Mouse (Mus musculus): ENCODE measurements around the gene Tcf20. TPM values are rescaled to one million over a fixed set of nuclear protein-coding genes. Genes with fewer than 3 reads are reported as not detected.
A peak's percentile ranks its signal among the peaks of the same experiment; 100 is the strongest.

Gene Tcf20
- polyA plus RNA-seq, 1 experiment from 2014 or later: 4.0 TPM

DNA sequence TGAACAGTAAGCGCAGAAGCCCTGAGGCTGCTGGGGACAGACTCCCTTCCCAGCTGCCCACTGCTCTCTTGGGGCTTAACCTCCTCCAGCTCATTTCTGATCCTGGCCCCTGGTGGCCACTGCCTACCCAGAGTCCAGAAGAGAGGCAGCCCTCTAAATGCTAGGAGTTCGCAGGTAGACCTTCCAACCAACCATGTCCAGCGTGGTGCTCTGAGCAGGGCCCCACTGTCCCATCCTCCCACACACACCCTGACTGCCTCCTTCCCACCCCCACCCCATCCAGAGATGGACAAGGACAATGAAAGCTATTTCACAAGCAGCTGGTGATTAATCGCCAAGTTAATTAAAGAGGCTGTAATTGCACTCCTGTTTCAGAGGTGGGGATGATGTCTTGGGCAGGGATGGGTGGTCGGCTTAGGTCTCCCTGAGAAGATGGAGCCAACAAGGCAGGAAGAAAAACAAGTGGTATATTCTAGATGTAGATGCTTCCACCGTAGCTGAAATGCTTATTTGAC is 1.6 kb upstream of the Tcf20 start:
- no peak overlapping the region for H3K4me3 ChIP-seq
- peaks cover 14% of the 10 kb centered on the region for H3K4me1 ChIP-seq
- H3K9ac ChIP-seq: no peak overlapping the region
- no peak overlapping the region for H3K4me2 ChIP-seq
- no peak overlapping the region for H3K27ac ChIP-seq
- WGBS (ENCODE audit: insufficient replicate concordance): 70% methylated on average over 6 of the region's 6 CpGs
- peaks cover 73% of the 10 kb centered on the region for H3K27me3 ChIP-seq (replicated peaks)
- ATAC-seq: no peak
- H3K36me3 ChIP-seq: no peaks in the 10 kb centered on the region
- H3K9me3 ChIP-seq (replicated peaks): no peaks in the 10 kb centered on the region

DNA sequence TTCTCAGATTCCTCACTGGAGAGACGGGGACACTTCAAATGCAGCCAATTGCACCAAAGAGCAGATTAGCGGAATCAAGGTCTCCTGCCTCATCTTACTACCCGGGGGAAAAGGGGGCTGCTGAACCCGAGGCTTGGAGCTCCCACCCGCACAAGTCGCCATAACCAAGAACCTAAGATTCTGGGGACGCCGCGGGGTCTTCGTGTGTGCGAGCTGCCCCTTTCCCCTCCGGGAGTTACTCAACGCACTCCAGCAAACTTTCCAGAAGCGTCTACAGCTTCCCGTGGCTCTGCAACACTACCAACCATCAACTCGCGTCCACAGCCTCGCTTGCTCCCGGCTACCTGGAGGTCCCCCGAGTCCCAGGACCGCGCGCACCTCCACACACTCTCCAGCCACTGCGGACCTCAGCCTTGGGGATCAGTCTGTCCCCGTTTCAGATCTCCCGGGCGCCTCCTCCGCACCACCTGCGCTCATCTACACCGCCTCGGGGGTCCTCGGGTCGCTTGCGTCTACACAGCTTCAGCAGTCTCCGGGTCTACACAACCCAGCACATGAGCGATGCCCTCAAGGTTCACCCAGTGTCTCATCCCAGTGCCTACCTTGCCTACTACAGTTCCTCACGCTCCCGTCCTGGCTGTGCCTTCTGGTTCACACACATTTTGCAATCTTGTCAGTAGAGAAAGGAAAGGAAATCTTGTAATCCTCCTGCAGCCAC is 499 bp downstream of the Tcf20 start:
- peak overlapping the region; percentile 32; the same call in 1 of the 2 replicates for H3K9ac ChIP-seq

DNA sequence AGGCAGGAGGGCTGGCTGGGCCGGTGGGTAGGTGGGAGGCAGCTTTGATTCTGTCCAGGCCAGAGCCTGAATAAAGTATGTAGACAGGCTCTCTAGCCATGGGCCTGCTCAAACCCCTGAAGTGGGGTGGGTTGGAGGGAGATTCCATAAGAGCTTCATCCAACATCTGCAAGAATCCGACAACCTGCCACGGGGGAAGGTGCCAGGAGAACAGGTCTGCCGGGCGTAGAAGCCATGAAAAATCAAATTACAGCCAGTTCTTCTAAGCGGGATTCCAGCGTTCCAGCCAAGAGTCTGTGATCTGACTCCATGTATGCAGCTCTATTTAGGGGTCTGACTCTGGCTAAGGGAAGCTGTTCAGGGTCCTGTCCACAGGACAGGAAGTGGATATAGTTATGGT is 3.1 kb downstream of the Tcf20 start:
- Histone ChIP-seq H3K9ac (no peak overlapping the region), H3K9me3 (replicated peaks) (no peaks in the 10 kb centered on the region), H3K27ac (no peak overlapping the region), H3K27me3 (replicated peaks) (peaks cover 95% of the 10 kb centered on the region), H3K4me3 (no peak overlapping the region), H3K4me1 (peaks cover 14% of the 10 kb centered on the region), H3K36me3 (no peaks in the 10 kb centered on the region), H3K4me2 (no peak overlapping the region)
- 62% methylated on average over 7 of the region's 7 CpGs for WGBS (ENCODE audit: insufficient replicate concordance)
- no peak for ATAC-seq

More for the DNA sequence above, 499 bp downstream of the Tcf20 start:
- Histone ChIP-seq H3K27ac (no peak overlapping the region), H3K36me3 (no peaks in the 10 kb centered on the region), H3K4me1 (peaks cover 14% of the 10 kb centered on the region), H3K9me3 (replicated peaks) (no peaks in the 10 kb centered on the region), H3K4me3 (peak overlapping the region; percentile 49), H3K4me2 (peak overlapping the region; percentile 76), H3K27me3 (replicated peaks) (peaks cover 94% of the 10 kb centered on the region)
- ATAC-seq: 0 out of 2 replicates have a peak, but pooled peaks have one; percentile 22
- 2% methylated on average over 38 of the region's 38 CpGs for WGBS (ENCODE audit: insufficient replicate concordance)

DNA sequence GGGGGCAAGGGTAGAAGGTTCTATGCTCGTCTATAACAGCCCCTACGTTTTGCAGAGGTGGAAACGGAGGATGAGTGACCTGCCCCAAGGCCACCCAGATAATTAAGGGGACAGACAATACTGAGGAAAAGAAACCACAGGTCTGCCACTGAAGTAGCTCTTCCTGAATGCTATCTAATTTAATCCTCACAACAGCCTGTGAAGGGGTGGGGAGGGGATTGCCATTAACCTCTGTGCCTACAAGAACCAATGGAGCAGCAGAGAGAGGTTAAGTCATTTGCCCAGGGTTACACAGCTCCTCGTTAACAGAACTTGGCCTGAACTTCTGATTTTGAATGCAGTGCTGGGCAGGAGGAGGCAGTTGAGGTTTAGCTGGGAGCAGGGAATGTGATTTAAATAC is 3.6 kb downstream of the Tcf20 start:
- Histone ChIP-seq H3K27me3 (replicated peaks) (peaks cover 91% of the 10 kb centered on the region), H3K4me2 (no peak overlapping the region)

DNA sequence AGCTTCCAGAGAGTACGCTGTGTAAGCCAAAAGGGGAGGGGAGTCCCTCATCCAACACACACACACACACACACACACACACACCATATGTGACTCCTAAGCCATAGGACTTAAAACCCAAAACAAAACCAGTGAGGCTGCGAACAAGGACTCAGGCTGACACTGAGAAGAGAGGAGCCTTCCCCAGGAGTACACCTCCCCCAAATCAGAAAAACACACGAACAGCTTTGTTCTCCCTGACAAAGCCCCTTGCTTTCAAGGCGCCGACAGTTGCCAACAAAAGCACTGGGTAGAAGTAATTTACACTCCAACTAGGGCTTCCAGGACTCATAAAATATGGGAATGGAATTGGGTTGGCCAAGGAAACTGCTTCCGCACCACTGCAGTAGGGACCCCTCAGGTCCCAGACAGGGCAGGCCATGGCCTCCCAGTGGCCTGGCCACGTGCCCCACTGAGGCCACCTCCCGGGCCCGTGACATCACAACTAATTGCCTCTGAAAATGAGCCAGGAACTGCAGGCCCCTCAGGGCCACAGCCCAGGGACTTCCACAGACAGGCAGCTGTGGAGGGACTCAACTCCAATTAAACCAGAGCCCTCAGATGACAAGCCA is 4.2 kb downstream of the Tcf20 start:
- H3K9me3 ChIP-seq (replicated peaks): no peaks in the 10 kb centered on the region
- 0 out of 2 replicates have a peak, but pooled peaks have one; percentile 6 for ATAC-seq
- no peak overlapping the region for H3K4me3 ChIP-seq
- no peaks in the 10 kb centered on the region for H3K36me3 ChIP-seq
- no peak overlapping the region for H3K9ac ChIP-seq
- peaks cover 85% of the 10 kb centered on the region for H3K27me3 ChIP-seq (replicated peaks)
- no peak overlapping the region for H3K27ac ChIP-seq
- no peak overlapping the region for H3K4me2 ChIP-seq
- peaks cover 14% of the 10 kb centered on the region for H3K4me1 ChIP-seq
- WGBS (ENCODE audit: insufficient replicate concordance): 35% methylated on average over 9 of the region's 9 CpGs

More for the DNA sequence above, 3.6 kb downstream of the Tcf20 start:
- H3K9ac ChIP-seq: no peak overlapping the region
- ATAC-seq: no peak
- WGBS (ENCODE audit: insufficient replicate concordance): 18% methylated on average over 4 of the region's 4 CpGs
- no peak overlapping the region for H3K4me3 ChIP-seq
- H3K9me3 ChIP-seq (replicated peaks): no peaks in the 10 kb centered on the region
- H3K27ac ChIP-seq: no peak overlapping the region
- peaks cover 14% of the 10 kb centered on the region for H3K4me1 ChIP-seq
- no peaks in the 10 kb centered on the region for H3K36me3 ChIP-seq

DNA sequence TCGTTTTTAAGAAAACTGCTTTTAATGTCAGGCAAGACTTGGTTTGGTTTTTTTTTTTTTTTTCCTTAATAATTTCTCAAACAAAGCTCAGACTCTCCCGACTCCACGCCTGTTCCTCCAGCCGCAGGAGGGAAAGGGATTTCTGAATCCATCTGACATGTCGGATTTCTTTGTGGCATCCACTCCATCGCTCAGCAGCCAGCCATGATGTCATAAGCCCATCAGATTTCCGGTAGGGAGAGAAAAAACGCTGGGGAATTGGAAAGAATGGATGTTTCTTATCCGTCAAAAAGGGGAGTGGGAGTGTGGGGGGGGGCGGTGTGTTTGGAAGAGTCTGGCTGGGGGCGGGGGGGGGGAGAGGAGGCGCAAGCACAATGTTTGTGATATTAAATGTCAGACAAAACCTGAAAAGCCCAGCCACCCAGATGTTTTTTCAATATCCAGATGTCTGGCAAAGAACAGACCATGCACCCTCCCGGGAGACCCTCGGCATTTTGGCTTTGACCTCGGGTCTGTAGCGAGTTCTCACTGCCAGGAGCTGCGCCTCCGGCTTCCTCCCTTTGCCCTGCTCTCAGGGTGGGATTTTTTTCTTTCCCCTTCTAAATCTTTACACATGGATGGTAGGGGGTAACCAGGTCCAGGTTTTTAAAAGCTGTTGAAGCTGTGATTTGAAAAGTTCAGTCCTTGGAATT is 4.8 kb downstream of the Tcf20 start:
- Histone ChIP-seq H3K27ac (no peak overlapping the region), H3K4me3 (no peak overlapping the region), H3K4me2 (no peak overlapping the region), H3K27me3 (replicated peaks) (peaks cover 78% of the 10 kb centered on the region), H3K4me1 (peaks cover 8% of the 10 kb centered on the region), H3K9ac (no peak overlapping the region), H3K9me3 (replicated peaks) (no peaks in the 10 kb centered on the region), H3K36me3 (no peaks in the 10 kb centered on the region)
- ATAC-seq: no peak
- 28% methylated on average over 16 of the region's 18 CpGs for WGBS (ENCODE audit: insufficient replicate concordance)

DNA sequence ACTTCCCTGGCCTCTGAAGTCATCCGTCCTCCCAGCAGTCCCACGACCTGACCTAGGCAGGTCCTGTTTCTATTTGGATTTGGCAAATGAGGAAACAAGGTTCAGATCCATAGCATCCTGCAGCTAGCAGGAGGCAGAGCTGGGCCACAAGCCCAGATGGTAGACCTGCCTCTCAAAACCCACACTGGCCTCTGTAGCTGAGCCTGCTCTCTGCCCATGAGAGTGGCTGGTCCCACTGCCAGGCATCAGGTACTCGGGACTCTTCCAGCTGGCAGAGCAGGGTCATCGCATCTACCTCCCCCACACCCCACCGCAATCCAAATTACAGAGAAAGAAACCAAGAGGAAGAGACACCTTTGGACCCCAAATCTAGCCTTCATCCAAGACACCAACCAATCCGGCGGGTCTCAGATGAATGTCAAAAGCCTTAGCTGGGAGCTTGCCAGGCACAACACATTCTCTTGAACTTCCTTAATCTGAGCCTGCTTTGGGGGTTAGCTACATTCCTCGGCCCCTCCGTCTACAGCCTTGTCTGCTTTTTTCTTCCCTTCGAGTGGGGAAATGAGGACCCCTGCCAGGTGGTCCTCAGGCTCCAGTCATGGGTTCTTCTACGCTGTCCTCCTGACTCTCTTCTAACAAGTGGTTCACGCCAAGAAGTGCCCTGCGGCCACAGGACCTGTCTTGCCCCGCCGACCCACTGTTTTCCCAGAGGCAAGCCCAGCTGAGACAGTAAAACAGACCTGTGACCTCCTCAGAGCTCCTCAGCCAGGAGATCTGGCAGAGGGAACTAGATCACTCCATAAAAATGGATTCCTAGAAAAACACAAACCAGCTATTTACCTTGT is 5.8 kb downstream of the Tcf20 start:
- H3K4me1 ChIP-seq: no peaks in the 10 kb centered on the region; the same call in 1 of the 2 replicates
- no peaks in the 10 kb centered on the region for H3K36me3 ChIP-seq
- peaks cover 72% of the 10 kb centered on the region for H3K27me3 ChIP-seq (replicated peaks)
- no peak for ATAC-seq
- H3K9ac ChIP-seq: no peak overlapping the region
- H3K4me2 ChIP-seq: no peak overlapping the region
- H3K4me3 ChIP-seq: no peak overlapping the region
- H3K27ac ChIP-seq: no peak overlapping the region
- no peaks in the 10 kb centered on the region for H3K9me3 ChIP-seq (replicated peaks)
- 31% methylated on average over 15 of the region's 15 CpGs for WGBS (ENCODE audit: insufficient replicate concordance)

DNA sequence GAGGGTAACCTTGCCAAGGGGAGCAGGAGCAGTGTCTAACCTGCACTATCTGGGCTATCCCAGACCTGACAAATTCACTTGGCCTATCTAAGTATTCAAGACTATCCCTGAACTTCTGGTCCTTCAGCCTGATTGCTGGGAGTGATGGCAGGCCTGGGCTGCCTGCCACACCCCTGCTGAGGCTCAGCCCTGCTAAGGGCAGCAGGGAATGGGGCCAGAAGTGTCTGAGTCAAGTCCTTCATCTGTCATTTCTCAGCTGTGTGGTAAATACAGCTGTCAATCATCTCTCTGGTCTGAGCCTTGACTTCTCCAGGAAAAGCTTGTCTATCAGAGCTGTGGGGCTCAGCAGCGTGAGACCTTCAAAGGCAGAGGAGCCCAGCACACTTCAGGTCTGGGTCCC is 8.1 kb downstream of the Tcf20 start:
- Histone ChIP-seq H3K27me3 (replicated peaks) (peaks cover 51% of the 10 kb centered on the region), H3K4me3 (no peak overlapping the region), H3K4me1 (no peaks in the 10 kb centered on the region; the same call in 1 of the 2 replicates), H3K36me3 (no peaks in the 10 kb centered on the region), H3K9ac (no peak overlapping the region), H3K27ac (no peak overlapping the region), H3K9me3 (replicated peaks) (no peaks in the 10 kb centered on the region), H3K4me2 (no peak overlapping the region)
- no peak for ATAC-seq
- WGBS (ENCODE audit: insufficient replicate concordance): 59% methylated on average over 1 of the region's 1 CpGs

DNA sequence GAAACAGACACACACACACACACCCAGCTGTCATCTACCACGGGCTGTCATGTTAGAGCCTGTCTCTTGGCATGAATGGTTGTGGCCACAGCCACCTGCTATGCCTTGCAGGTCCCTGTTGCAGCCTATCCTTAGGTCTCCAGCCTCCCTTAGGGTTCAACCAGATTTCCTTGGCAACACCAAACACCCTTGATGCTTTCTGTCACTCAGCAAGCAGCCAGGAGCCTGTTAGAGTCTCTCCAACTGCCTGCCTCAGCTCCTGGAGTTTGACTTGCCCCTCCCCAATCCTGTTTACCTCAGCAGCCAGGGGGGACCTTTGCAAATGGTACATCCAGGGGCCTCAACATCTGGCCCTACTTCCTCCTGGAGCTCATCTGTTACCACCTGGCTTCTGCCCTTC is 13.2 kb downstream of the Tcf20 start:
- Histone ChIP-seq H3K4me3 (no peak overlapping the region), H3K36me3 (no peaks in the 10 kb centered on the region), H3K27me3 (replicated peaks) (peaks cover 9% of the 10 kb centered on the region), H3K27ac (no peak overlapping the region), H3K9me3 (replicated peaks) (no peaks in the 10 kb centered on the region), H3K4me1 (peaks cover 3% of the 10 kb centered on the region; the same call in 1 of the 2 replicates), H3K9ac (no peak overlapping the region), H3K4me2 (no peak overlapping the region)
- no peak for ATAC-seq
- WGBS (ENCODE audit: insufficient replicate concordance): 50% methylated on average over 1 of the region's 1 CpGs

DNA sequence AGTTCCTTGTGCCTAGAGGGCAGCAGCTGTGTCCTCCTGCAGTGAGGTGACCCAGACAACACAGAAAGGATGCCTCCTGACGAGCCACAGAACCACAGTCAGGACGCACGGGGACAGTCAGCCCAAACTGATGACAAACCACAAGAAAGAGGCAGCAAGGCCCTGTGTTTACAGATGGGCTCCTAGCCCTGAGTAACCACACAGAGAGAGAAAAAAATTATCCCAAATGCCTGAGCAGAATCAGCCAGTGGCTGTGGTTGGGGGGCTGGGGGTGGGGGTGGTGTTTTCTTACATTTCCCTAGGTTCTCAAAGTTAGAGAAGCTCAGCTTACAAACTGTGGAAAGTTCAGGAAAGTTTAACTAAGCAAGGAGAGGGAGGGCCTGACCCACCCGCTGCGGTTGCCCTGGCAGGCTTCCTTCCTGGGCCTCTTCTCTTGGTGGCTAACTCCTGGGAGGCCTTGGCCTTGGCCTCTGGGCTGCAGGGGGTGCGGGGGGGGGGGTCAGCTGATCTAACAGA is 18.4 kb downstream of the Tcf20 start:
- H3K27ac ChIP-seq: 0 out of 2 replicates have a peak overlapping the region, but pooled peaks have one; percentile 15

DNA sequence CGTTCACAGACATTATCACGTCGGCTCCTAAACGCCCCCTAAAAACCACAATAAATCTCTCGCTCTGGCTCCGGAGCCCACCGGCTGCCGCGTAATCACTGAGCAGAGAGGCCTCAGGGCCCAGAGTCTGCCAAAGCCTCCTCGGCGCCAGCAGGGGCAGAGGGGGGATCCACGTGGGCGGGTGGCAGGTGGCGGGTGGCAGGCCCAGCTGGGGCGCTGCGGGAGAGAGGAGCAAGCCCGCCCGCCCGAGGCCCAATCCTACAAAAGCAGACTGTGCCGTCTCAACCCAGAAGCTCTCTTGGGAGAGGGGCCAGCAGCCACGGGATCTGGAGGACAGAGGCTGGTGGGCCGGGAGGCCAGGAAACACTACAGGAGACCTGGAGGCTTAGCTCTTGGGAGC is 19.2 kb downstream of the Tcf20 start:
- peaks cover 63% of the 10 kb centered on the region for H3K27me3 ChIP-seq (replicated peaks)
- H3K36me3 ChIP-seq: no peaks in the 10 kb centered on the region
- no peak overlapping the region for H3K4me3 ChIP-seq
- H3K27ac ChIP-seq: no peak overlapping the region
- H3K9ac ChIP-seq: 0 out of 2 replicates have a peak overlapping the region, but pooled peaks have one; percentile 13
- H3K4me2 ChIP-seq: peak overlapping the region; percentile 40
- no peaks in the 10 kb centered on the region for H3K9me3 ChIP-seq (replicated peaks)
- no peak for ATAC-seq
- peaks cover 19% of the 10 kb centered on the region for H3K4me1 ChIP-seq
- 9% methylated on average over 22 of the region's 22 CpGs for WGBS (ENCODE audit: insufficient replicate concordance)

More for the DNA sequence above, 18.4 kb downstream of the Tcf20 start:
- Histone ChIP-seq H3K9ac (no peak overlapping the region), H3K27me3 (replicated peaks) (peaks cover 55% of the 10 kb centered on the region), H3K4me1 (peaks cover 19% of the 10 kb centered on the region), H3K4me2 (no peak overlapping the region), H3K4me3 (no peak overlapping the region), H3K9me3 (replicated peaks) (no peaks in the 10 kb centered on the region), H3K36me3 (no peaks in the 10 kb centered on the region)
- no peak for ATAC-seq
- WGBS (ENCODE audit: insufficient replicate concordance): 14% methylated on average over 6 of the region's 6 CpGs
